Mouse (Mus musculus): Measurements from ENCODE around the gene Atp6v0b.
A peak's percentile ranks its signal among the peaks of the same experiment; 100 is the strongest.

Gene Atp6v0b

GRCm38 (mm10) chr4:117871787-117872186, 15.3 kb downstream of the Atp6v0b start:
- no peak for DNase-seq (ENCODE audit: low spot score in 2 of 2)

GRCm38 (mm10) chr4:117870437-117870836, 16.7 kb downstream of the Atp6v0b start:
- no peak for DNase-seq (ENCODE audit: low spot score in 2 of 2)

- no peak for DNase-seq (ENCODE audit: low spot score in 2 of 2)
Measured at GRCm38 (mm10) chr4:117869317-117869716, 17.8 kb downstream of the Atp6v0b start.

- peak; percentile 19 to 35 for DNase-seq (ENCODE audit: low spot score in 2 of 2)
Measured at GRCm38 (mm10) chr4:117867823-117868222, 19.3 kb downstream of the Atp6v0b start.

GRCm38 (mm10) chr4:117867000-117867399, 20.1 kb downstream of the Atp6v0b start:
- no peak for DNase-seq (ENCODE audit: low spot score in 2 of 2)

- DNase-seq (ENCODE audit: low spot score in 2 of 2): peak; percentile 36 to 75
Measured at GRCm38 (mm10) chr4:117866083-117866482, 21.1 kb downstream of the Atp6v0b start.

GRCm38 (mm10) chr4:117862823-117863222, 24.3 kb downstream of the Atp6v0b start:
- DNase-seq (ENCODE audit: low spot score in 2 of 2): no peak

- no peak for DNase-seq (ENCODE audit: low spot score in 2 of 2)
Measured at GRCm38 (mm10) chr4:117860570-117860969, 26.6 kb downstream of the Atp6v0b start.

- peak; percentile 46 to 60 for DNase-seq (ENCODE audit: low spot score in 2 of 2)
Measured at GRCm38 (mm10) chr4:117858794-117859193, 28.3 kb downstream of the Atp6v0b start.

GRCm38 (mm10) chr4:117855146-117855545, 32.0 kb downstream of the Atp6v0b start:
- no peak for DNase-seq (ENCODE audit: low spot score in 2 of 2)

- no peak for DNase-seq (ENCODE audit: low spot score in 2 of 2)
Measured at GRCm38 (mm10) chr4:117852152-117852868, 34.8 kb downstream of the Atp6v0b start.

GRCm38 (mm10) chr4:117850871-117851270, 36.3 kb downstream of the Atp6v0b start:
- no peak for DNase-seq (ENCODE audit: low spot score in 2 of 2)

GRCm38 (mm10) chr4:117850176-117850575, 37.0 kb downstream of the Atp6v0b start:
- DNase-seq (ENCODE audit: low spot score in 2 of 2): no peak

GRCm38 (mm10) chr4:117849506-117849905, 37.6 kb downstream of the Atp6v0b start:
- no peak for DNase-seq (ENCODE audit: low spot score in 2 of 2)

GRCm38 (mm10) chr4:117849063-117849462, 38.1 kb downstream of the Atp6v0b start:
- no peak for DNase-seq (ENCODE audit: low spot score in 2 of 2)

- no peak for DNase-seq (ENCODE audit: low spot score in 2 of 2)
Measured at GRCm38 (mm10) chr4:117847011-117847410, 40.1 kb downstream of the Atp6v0b start.

GRCm38 (mm10) chr4:117846261-117846660, 40.9 kb downstream of the Atp6v0b start:
- no peak for DNase-seq (ENCODE audit: low spot score in 2 of 2)

- no peak for DNase-seq (ENCODE audit: low spot score in 2 of 2)
Measured at GRCm38 (mm10) chr4:117845316-117845715, 41.8 kb downstream of the Atp6v0b start.

GRCm38 (mm10) chr4:117844467-117844866, 42.7 kb downstream of the Atp6v0b start:
- DNase-seq (ENCODE audit: low spot score in 2 of 2): no peak

GRCm38 (mm10) chr4:117843101-117843500, 44.0 kb downstream of the Atp6v0b start:
- DNase-seq (ENCODE audit: low spot score in 2 of 2): no peak

GRCm38 (mm10) chr4:117841566-117841965, 45.6 kb downstream of the Atp6v0b start:
- DNase-seq (ENCODE audit: low spot score in 2 of 2): no peak

GRCm38 (mm10) chr4:117840821-117841220, 46.3 kb downstream of the Atp6v0b start:
- no peak for DNase-seq (ENCODE audit: low spot score in 2 of 2)

GRCm38 (mm10) chr4:117839366-117839765, 47.8 kb downstream of the Atp6v0b start:
- no peak for DNase-seq (ENCODE audit: low spot score in 2 of 2)

GRCm38 (mm10) chr4:117837271-117837670, 49.9 kb downstream of the Atp6v0b start:
- DNase-seq (ENCODE audit: low spot score in 2 of 2): no peak
